Mouse (Mus musculus): ENCODE results near the gene Rpn2. TPM values are rescaled to one million over a fixed set of nuclear protein-coding genes. Genes with fewer than 3 reads are reported as not detected.

The Rpn2 gene
- total and polyA plus RNA-seq, 2 experiments from 2014 or later: 184 to 198 TPM

DNA sequence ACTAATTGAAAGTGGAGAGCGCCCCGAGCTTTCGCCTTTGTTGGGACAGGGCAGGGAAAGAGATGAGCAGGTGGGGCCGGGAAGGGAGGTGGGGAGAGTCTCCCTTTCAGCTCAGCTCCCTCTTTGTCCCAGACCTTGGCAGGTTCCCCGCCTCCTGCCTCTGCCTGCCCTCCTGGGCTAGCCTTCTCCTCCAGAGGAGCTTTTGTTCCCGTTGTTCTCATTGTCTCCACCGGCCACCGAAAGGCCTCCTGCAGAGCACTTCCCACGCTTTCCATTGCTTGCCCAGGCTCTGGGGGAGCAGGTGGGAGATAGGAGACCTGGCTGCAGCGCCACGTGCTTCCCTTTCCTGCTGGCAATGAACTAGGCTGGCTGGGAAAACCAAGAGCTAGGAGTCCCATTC is 49.8 kb downstream of the Rpn2 start:
- Histone ChIP-seq H3K9me3 (ENCODE audit: low read length) (no peaks in the 10 kb centered on the region), H3K4me3 (ENCODE audit: low read depth, low read length) (no peak overlapping the region), H3K36me3 (ENCODE audit: insufficient read depth) (peaks cover 27% of the 10 kb centered on the region), H3K27me3 (ENCODE audit: insufficient read depth, low read length) (no peaks in the 10 kb centered on the region), H3K4me1 (ENCODE audit: insufficient read depth) (no peaks in the 10 kb centered on the region), H3K4me2 (ENCODE audit: low read depth) (no peak overlapping the region), H3K9ac (no peak overlapping the region), H3K27ac (ENCODE audit: low read depth, low read length) (no peak overlapping the region)
- WGBS: 12% methylated on average over 11 of the region's 11 CpGs
- no peak for DNase-seq
- TF ChIP-seq CTCF (IDR thresholded peaks at IDR 0.05; ENCODE audit: low read depth): no peak
- ATAC-seq: no peak

DNA sequence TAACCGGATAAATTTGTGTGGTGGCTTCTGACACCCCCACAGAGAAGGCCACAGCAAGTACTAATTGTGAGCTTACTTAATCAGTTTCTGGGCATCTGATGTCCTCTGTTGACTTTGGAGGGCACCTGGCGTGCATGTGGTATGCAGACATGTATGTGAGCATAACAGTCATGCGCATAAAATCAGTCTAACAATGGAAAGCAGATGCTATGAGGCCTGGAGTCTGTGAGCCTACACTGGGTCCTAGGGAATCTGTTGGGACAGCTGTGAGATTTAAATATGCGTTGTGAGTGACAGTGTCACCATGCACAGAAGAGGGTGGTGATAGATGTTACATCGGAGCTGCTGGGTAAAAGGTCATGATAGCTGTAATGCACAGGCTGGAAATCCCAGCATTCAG is 53.2 kb downstream of the Rpn2 start:
- H3K27ac ChIP-seq (ENCODE audit: low read depth, low read length): no peak overlapping the region
- DNase-seq (no peak), ATAC-seq (peak; percentile 47)
- H3K4me3 ChIP-seq (ENCODE audit: low read depth, low read length): no peak overlapping the region
- no peaks in the 10 kb centered on the region for H3K9me3 ChIP-seq (ENCODE audit: low read length)
- H3K4me2 ChIP-seq (ENCODE audit: low read depth): no peak overlapping the region
- no peaks in the 10 kb centered on the region for H3K27me3 ChIP-seq (ENCODE audit: insufficient read depth, low read length)
- no peaks in the 10 kb centered on the region for H3K4me1 ChIP-seq (ENCODE audit: insufficient read depth)
- 59% methylated on average over 5 of the region's 5 CpGs for WGBS
- H3K36me3 ChIP-seq (ENCODE audit: insufficient read depth): 0 out of 2 replicates have a peak, but pooled peaks cover 4% of the 10 kb centered on the region
- H3K9ac ChIP-seq: no peak overlapping the region
- no peak for TF ChIP-seq CTCF (IDR thresholded peaks at IDR 0.05; ENCODE audit: low read depth)

DNA sequence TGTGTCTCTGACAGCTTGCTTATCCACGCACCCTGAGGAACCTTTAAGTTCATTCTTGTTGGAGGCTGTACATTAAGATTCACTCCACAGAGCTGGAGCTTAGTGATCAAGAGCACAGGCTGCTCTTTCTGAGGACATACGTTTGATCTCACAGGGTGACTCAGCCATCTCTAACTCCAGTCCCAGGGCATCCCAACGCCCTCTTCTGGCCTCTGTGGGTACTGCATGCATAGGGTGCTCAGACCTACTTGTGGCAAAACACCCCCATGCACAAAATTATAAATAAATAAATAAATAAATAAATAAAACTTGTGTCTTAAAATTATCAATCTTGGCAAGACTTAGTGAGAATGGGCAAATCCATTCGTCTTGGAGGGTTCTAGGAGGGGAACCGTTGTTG is 59.8 kb downstream of the Rpn2 start:
- 20% methylated on average over 5 of the region's 5 CpGs for WGBS
- peaks cover 13% of the 10 kb centered on the region for H3K4me1 ChIP-seq (ENCODE audit: insufficient read depth)
- H3K36me3 ChIP-seq (ENCODE audit: insufficient read depth): no peaks in the 10 kb centered on the region
- H3K9ac ChIP-seq: no peak overlapping the region
- peak; percentile 83 for TF ChIP-seq CTCF (IDR thresholded peaks at IDR 0.05; ENCODE audit: low read depth)
- H3K27me3 ChIP-seq (ENCODE audit: insufficient read depth, low read length): no peaks in the 10 kb centered on the region
- ATAC-seq (no peak), DNase-seq (peak; percentile 77)
- H3K9me3 ChIP-seq (ENCODE audit: low read length): no peaks in the 10 kb centered on the region
- H3K4me3 ChIP-seq (ENCODE audit: low read depth, low read length): no peak overlapping the region
- H3K4me2 ChIP-seq (ENCODE audit: low read depth): no peak overlapping the region
- H3K27ac ChIP-seq (ENCODE audit: low read depth, low read length): no peak overlapping the region

DNA sequence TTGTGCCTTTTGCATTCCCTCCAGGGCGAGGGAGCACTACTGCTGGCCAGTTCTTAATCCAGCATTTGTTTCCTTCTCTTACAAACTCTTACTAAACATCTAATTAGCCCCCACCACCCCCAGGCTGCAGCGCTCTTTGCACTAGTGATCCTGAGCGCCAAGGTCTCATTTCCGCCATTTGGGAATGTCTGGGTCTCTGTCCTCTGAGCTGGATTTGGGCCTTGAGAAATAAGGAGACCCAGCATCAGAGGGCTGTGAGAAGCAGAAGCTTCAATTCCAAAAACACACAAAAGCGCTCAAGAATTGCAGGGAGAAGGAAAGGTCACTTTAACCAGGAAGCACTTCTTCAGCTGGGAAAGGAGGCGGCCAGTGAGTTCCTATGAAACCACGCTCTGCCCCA is 60.7 kb downstream of the Rpn2 start:
- Histone ChIP-seq H3K4me3 (ENCODE audit: low read depth, low read length) (no peak overlapping the region), H3K36me3 (ENCODE audit: insufficient read depth) (no peaks in the 10 kb centered on the region), H3K9me3 (ENCODE audit: low read length) (no peaks in the 10 kb centered on the region), H3K27ac (ENCODE audit: low read depth, low read length) (peak overlapping the region; percentile 70), H3K27me3 (ENCODE audit: insufficient read depth, low read length) (no peaks in the 10 kb centered on the region), H3K9ac (peak overlapping the region; percentile 18; the same call in 1 of the 2 replicates), H3K4me1 (ENCODE audit: insufficient read depth) (peaks cover 13% of the 10 kb centered on the region), H3K4me2 (ENCODE audit: low read depth) (no peak overlapping the region)
- no peak for ATAC-seq
- TF ChIP-seq CTCF (IDR thresholded peaks at IDR 0.05; ENCODE audit: low read depth): no peak
- WGBS: 39% methylated on average over 7 of the region's 7 CpGs
- DNase-seq: no peak

DNA sequence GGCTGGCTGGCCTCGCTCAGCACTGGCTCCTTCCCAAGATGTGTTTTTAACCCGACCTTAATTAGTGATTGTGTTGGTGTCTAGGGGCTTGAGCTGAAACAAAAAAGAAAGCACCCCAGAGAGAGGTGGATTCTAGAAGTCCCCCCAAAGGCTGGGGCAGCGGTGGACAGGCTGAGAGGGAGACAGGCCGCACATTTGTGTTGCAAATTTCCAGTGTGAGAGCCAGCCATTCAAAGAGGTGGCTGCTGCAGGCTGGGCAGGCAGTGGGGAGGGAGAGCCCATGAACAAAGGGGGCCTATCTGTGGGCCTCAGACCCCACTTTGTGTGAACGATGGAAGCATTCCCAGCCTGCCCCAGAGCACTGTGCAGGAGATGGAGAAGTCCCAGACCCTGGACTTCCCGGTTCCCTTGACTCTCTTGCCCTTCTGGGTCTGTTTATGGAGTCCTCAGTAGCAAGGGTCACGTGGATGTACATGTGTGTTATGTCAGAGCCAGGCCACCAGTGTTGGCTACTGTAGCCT is 61.5 kb downstream of the Rpn2 start:
- Histone ChIP-seq H3K36me3 (ENCODE audit: insufficient read depth) (no peaks in the 10 kb centered on the region), H3K27ac (ENCODE audit: low read depth, low read length) (peak overlapping the region; percentile 70), H3K4me1 (ENCODE audit: insufficient read depth) (peaks cover 13% of the 10 kb centered on the region), H3K27me3 (ENCODE audit: insufficient read depth, low read length) (no peaks in the 10 kb centered on the region), H3K9me3 (ENCODE audit: low read length) (no peaks in the 10 kb centered on the region), H3K4me2 (ENCODE audit: low read depth) (no peak overlapping the region), H3K4me3 (ENCODE audit: low read depth, low read length) (no peak overlapping the region), H3K9ac (no peak overlapping the region)
- TF ChIP-seq CTCF (IDR thresholded peaks at IDR 0.05; ENCODE audit: low read depth): no peak
- DNase-seq (peak; percentile 77), ATAC-seq (peak; percentile 77)
- whole genome bisulfite sequencing: 9% methylated on average over 7 of the region's 7 CpGs

GRCm38 (mm10) chr2:157341554-157342270 is 62.9 kb downstream of the Rpn2 start:
- Histone ChIP-seq H3K9ac (peak overlapping the region; percentile 15; the same call in 1 of the 2 replicates), H3K4me3 (ENCODE audit: low read depth, low read length) (no peak overlapping the region), H3K4me1 (ENCODE audit: insufficient read depth) (peaks cover 13% of the 10 kb centered on the region), H3K36me3 (ENCODE audit: insufficient read depth) (no peaks in the 10 kb centered on the region), H3K27me3 (ENCODE audit: insufficient read depth, low read length) (no peaks in the 10 kb centered on the region), H3K27ac (ENCODE audit: low read depth, low read length) (peak overlapping the region; percentile 75), H3K4me2 (ENCODE audit: low read depth) (no peak overlapping the region), H3K9me3 (ENCODE audit: low read length) (no peaks in the 10 kb centered on the region)
- 29% methylated on average over 11 of the region's 11 CpGs for WGBS
- peak; percentile 95 for TF ChIP-seq CTCF (IDR thresholded peaks at IDR 0.05; ENCODE audit: low read depth)
- ATAC-seq: peak; percentile 78
- DNase-seq: peak; percentile 95

DNA sequence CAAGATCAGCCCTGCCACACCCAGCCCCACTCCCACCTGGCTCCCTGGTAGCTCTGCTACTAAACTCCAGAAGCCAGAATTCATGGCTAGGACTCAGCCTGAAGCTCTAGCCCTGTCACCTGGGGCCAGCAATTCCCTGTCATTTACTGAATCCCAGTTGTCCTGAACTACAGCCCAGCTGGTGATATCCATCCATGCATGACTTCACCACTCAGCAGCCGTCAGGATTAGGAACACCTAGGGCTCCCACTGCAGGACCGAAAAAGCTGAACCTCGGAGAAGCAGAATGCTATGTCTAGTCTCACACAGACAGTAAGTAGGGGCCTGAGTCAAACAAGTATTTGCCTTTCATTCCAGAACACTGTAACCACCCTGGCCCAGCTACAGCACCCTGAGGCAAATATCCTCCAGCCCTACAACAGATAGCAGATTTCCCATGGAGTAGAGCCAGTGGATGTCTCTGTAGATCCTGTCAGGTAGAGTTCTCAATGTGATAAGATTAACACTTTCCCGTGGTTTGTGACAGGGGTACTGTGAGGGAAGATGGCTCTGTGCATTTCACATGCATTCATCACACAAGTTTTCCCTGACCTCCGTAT is 63.6 kb downstream of the Rpn2 start:
- peak; percentile 49 for DNase-seq
- no peak for TF ChIP-seq CTCF (IDR thresholded peaks at IDR 0.05; ENCODE audit: low read depth)
- Histone ChIP-seq H3K9me3 (ENCODE audit: low read length) (no peaks in the 10 kb centered on the region), H3K9ac (peak overlapping the region; percentile 15; the same call in 1 of the 2 replicates), H3K4me2 (ENCODE audit: low read depth) (no peak overlapping the region), H3K27ac (ENCODE audit: low read depth, low read length) (peak overlapping the region; percentile 75), H3K36me3 (ENCODE audit: insufficient read depth) (no peaks in the 10 kb centered on the region), H3K27me3 (ENCODE audit: insufficient read depth, low read length) (no peaks in the 10 kb centered on the region), H3K4me3 (ENCODE audit: low read depth, low read length) (no peak overlapping the region), H3K4me1 (ENCODE audit: insufficient read depth) (peaks cover 17% of the 10 kb centered on the region)
- ATAC-seq: no peak
- 29% methylated on average over 5 of the region's 5 CpGs for WGBS
